Mouse (Mus musculus): ENCODE results near the gene Rassf1.
A peak's percentile ranks its signal among the peaks of the same experiment; 100 is the strongest.

The Rassf1 gene

DNA sequence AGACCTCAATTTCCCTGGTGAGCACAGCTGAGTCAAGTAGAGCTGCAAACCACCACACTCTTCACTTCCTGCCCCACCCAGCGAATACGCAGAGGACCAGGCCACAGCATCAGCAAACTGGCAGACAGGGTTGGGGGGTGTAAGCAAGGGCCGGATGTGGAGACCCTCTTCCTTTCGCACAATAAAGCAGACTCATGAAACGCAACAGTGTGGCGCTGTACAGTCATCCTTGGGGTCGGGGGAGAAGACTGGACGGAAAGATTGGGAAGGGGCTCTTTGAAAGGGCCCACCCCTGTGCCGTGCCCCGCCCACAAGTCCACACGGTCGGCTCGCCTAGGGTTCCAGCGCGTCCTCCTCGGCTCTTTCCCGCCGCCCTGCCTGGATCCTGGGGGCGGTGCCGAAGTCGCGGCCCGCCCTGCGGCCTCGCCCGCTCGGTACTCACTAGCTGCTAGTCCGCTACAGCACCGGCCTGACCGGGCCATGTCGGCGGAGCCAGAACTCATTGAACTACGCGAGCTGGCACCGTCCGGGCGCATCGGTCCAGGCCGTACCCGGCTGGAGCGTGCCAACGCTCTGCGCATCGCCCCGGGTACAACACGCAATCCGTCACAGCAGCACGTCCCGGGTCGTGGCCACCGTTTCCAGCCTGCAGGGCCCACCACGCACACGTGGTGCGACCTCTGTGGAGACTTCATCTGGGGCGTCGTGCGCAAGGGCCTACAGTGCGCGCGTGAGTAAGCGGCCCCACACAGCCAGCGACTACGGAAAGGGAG is at the start of gene Rassf1:
TSS of gene Rassf1 (plus strand) at position 439 of the 773 bp plus-strand sequence.
- no peak for DNase-seq (ENCODE audit: low read depth, low spot score)

DNA sequence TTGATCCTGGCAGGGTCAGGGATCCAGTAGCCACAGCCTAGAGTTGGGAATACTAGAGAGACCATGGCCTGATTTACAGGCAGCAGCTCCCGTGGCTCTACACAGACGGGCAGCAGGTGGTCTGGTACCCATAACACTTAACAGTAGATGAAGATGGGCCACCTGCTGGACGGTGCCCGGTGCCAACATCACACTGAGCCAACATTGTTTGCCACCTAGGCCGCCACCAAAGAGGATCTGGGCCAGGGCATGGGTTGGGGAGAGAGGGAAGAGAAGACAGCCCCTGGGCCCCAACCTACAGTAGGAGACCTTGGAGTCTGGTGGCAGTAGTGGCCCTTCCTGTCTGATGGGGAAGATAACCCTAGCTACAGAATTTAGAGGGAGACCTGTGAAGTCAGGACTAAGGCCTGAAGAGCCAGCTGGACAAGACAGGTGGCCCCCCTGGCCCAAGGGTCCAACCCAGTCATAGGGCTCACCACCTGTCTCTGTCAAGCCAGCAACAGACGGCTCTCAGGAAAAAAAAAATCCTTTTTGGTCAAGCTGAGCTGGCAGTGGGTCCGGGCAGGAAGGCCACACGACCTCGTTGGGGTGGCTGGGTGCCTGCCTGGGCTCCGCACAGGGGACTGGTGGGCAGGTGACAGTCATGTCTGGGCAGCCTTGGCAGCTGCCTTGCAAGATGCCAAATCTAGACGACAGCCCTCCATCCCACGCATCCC is 49.1 kb upstream of the Rassf1 start:
- DNase-seq (ENCODE audit: low read depth, low spot score): no peak

DNA sequence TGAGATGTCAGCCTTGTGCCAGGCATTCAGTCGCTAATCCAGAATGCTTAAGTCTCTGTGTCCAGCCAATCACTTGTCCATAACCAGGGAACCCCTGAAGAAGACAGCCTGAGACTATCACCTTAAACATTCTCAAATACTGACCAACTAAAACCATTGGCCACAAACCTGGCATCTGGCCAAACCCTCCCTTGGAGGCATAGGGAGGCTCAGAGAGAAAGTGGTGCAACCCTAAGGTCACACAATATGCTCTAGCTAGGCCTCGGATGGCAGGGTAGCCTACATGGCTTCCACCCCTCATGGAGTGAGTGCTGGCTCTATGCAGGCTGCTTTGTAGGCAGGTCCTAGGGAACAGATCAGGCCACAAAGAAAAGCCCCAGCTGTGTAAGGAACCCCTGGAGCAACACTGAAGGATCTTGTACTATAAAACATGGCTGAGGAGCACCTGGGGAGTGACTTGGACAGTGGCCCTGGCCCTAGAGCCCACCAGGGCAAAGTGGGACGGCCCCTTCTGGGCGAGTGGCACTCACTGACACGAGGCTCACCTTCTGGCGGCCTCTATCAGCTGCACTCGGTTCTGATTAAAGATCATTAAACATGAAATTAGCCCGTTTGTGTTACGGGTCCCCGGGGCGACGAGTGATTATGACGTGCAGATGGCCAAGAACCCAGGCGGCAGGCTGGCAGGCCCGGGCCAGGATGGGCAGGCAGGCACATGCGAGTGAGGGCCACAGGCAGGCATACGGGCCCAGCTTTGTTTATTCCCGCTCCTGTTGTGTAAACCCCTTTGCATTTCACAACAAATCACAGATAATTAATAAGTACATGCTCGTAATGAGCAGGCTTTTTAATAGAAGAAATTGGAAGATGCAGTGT is 46.5 kb upstream of the Rassf1 start:
- no peak for DNase-seq (ENCODE audit: low read depth, low spot score)

DNA sequence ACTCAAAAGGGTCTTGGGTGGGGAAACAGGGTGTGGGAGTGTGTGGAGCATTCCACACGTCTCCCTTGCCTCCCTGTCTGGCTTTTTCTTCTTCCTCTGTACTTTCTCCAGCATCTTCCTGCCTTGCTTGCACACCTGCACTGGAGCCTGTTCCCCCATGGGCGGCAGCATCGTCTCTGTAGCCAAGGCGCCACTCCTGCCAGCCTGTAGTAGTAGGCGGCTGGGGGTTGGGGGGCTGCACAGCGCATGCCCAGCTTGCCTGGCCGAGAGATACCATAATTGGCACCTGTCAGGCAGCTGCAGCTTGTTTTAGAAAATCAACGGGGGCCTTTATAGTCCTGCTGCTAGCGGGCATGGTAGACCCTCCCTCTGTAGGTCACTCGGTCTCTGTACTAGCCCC is 43.1 kb upstream of the Rassf1 start:
- DNase-seq (ENCODE audit: low read depth, low spot score): no peak

DNA sequence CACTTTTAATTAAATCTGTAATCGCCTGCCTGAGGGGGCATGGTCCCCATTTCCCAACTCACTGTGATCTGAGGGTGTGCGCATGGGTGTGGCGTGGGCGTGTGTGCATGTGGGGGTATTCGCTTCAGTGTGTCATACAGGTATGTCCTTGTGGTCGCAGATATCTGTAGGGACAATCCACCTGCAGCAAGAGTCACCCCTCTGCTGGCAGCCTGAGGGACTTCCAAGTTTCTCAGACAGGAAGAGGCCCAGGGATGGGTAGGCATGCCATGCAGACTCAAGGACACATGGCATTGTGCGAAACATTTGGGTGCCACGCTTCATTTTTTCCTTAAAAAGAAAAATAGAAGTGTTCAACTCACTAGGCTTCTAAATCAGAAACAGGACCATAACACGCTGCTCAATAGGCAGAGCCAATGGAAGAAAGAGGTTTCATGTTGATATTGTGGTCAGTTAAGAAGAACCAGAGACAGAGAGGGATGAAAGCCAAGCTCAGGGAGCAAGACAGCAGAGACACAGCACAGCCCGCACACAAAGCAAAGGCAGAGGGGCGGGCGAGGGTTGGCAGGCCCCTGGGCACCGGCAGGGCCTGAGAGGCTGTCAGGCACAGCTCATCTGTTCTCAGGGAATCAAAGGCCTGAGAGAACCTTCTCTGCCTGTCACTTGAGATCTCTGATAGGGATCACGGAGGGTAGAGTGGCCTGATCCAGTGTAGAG is 40.8 kb upstream of the Rassf1 start:
- no peak for DNase-seq (ENCODE audit: low read depth, low spot score)

DNA sequence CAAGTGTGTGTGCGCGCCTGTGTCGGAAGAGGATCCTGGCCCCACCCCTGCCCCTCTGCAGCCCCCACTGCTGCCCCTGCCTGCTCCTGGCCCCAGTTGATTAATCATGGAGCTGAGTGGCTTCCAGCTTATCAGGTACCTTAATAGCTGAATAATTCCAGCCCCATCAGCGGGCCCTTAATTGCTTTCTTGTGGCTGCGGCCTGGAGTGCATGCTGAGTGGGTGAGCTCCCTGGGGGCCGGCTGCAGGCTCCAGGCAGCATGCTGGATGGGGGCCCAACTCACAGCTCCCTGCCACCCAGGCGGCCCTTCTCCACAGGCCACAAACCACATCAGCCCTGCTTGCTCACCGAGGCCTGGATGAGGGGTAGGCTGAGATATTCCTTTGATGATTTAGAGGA is 39.9 kb upstream of the Rassf1 start:
- DNase-seq (ENCODE audit: low read depth, low spot score): no peak

DNA sequence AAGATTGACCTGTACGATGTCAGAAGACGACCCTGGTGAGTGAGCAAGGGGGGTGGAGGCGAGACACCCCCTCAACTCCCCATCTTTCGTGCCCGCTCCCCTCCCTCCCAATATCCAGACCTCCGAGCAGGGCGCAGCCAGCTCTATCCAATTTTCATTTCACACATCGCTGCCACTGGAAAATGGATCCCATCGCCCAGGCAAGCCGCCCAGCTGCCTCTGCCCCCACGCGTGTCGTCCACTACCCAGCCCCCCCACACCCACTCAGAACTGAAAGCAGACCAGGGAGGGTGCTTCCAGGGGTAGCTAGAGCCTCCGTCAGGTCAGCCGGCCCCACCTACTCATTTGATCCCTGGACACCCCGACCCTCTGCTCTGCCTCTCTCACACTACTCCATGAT is 39.0 kb upstream of the Rassf1 start:
- DNase-seq (ENCODE audit: low read depth, low spot score): no peak

DNA sequence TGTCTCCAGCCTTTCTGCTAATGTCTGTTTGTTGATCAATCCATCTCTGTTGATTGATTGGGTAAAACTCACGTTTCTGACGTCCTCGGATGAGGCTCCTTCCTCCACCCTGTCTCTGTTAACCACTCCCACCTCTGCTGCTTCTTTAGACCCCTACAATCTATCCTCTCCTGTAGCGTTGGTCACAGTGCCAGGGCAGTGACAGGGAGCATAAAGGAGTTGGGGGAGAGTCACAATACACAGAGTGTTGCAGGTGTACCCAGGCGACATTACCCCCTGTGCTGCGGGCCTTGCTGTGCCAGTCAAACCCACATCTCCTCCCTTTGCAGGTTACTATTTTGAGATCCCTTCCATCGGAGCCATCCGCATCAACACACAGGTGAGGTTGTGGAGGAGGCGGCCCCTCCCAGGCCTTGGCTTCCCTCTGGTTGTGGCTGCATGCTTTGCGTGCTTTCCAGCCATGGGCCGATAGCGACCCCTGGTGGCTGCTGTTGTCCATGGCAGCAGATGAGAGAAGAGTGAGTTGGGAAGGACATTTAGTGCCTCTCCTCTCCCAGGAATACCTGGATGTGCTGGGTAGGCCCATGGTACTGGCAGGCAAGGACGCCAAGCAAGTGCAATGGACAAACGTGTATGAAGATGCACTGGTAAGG is 36.9 kb upstream of the Rassf1 start:
- DNase-seq (ENCODE audit: low read depth, low spot score): peak; percentile 58

DNA sequence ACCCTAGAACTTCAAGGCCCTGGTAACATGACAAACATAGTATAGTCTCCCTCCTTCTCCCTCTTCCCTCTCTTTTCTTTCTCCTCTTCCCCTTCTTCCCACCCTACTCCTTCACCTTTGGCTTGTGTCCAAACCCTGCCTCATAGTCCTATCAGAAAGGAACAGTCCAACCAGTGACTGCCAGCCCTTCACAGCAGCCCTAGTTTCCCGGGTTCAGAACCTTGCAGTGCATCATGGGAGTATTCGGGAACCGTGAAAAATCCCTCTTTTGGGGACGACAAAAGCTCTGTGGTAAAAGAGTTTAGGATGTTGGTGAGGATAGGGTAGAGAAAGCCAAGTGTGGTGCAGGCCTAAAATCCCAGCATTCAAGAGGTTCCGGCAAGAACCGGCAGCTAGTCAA is 31.0 kb upstream of the Rassf1 start:
- no peak for DNase-seq (ENCODE audit: low read depth, low spot score)

DNA sequence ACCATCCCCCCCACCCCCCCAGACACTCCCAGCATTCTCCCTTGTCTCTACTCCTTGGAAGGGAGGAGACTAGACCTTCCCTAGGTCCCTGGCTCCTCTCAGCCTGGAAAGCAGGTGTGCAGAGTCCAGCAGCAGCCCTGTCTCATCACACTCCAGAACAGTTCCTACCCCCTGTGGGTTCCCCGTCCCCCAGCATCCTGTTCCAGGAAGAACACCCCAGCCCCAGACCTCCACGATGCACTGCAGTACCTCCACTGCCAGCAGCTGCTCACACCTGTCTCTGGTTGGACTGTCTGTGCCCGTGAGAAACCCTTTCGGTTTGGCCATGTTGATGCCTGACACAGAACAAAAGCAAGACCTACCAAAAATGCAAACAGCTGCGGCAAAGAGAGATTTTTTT is 30.2 kb upstream of the Rassf1 start:
- DNase-seq (ENCODE audit: low read depth, low spot score): no peak

DNA sequence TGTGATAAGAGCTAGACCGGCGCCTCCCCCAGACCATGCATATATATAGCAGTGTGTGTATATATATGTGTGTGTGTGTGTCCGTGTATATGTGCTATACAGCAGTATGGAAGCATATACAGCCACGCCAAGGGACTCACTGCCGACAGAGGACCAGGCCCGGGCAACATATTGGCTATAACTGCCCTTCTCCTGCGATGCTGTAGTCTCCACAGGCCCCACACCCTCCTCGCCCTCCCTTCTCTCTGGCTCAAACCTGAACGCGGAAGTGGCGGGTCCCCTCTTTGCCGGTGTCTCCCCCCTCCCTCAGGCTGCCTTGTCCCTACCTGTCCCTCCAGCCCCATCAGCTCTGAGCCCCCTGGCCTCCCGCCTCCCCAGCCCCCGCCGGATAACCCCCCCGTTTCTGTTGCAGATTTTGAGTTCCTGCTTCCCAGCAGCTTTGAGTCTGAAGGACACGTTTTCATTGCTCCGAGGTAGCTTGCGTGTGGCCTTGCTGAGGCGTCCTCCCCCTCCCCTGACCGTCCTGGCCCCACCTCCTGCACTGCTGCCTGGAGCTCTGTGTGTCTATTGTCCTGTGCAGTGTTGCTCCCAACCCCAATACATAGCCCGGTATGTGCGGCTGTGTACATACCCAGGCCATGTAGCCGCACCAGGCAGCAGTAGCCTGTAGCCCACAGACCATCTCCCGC is 29.5 kb upstream of the Rassf1 start:
- DNase-seq (ENCODE audit: low read depth, low spot score): no peak

DNA sequence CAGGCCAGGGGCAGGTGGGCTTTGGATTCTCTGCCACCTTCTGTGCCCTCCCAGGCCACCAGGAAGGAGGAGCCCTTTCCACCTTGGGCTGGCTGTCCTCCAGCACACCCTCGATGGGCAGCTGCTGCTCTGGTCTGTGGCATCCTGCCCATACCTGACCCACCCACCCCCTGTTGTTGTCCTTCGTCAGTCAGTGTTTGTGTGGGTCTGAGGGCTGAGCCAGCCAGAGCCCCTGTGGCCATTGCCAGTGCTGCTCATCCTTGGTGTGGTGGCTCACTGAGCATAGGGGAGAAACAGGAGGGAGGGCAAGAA is 29.0 kb upstream of the Rassf1 start:
- no peak for DNase-seq (ENCODE audit: low read depth, low spot score)

DNA sequence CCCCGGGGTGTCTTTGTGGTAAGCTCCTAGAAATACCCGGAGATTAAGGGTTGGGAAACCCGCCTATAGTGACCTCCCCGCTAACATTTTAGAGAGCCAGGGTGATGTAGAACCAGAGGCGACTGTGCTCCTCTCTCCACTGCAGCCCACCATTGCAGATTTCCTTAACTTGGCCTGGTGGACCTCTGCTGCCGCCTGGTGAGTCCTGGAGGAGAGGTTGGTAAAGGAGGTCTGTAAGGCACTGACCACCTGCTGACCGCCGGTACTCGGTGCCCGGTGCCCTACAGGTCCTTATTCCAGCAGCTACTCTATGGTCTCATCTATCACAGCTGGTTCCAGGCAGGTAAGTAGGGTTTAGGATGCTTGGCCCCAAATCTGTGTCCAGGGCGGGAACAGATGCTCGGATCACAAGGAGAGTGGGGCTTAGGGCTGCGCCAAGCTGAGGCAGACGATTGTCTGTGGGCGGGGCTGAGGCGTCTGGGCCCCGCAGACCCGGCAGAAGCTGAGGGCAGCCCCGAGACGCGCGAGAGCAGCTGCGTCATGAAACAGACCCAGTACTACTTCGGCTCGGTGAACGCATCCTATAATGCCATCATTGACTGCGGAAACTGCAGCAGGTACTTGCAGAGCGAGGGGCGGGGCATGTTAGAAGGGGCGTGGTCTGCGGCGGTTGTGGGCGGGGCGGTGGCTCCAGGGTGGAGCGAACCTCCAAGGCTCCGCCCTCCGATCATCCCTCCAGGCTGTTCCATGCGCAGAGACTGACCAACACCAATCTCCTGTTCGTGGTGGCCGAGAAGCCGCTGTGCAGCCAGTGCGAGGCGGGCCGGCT is 24.9 kb upstream of the Rassf1 start:
- DNase-seq (ENCODE audit: low read depth, low spot score): peak; percentile 72

DNA sequence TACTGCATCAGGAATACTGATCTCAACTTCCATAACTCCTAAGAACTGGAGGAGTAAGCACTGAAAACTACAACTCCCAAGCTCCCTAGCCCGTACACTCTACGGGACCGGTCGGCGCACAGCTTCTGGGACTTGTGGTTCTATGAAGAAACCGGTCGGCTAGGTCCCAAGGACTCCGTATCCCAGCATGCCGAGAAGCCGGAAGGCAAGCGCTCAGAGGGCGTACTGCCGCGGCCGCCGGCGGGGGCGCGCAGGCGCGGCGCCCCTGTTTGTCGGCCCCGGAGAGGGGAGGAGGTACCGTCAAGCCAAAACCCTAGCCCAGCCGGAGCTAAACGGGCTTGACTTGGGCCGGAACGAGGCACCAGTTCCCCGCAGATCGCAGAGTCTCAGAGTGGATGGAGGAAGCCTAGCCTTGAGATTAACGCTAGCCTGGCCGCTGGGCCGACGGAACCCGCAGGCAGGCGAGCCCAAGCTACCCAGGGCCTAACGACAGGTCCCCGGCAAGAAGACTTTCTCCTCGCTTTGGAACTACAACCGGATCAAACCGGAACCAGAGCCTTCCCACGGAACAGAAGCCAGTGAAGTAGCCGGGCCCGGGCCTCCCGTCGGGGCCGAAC is 17.5 kb upstream of the Rassf1 start, which contains the start of gene Tmem115:
TSS of gene Tmem115 (plus strand) at position 155 of the 617 bp plus-strand sequence.
- peak; percentile 90 for DNase-seq (ENCODE audit: low read depth, low spot score)

DNA sequence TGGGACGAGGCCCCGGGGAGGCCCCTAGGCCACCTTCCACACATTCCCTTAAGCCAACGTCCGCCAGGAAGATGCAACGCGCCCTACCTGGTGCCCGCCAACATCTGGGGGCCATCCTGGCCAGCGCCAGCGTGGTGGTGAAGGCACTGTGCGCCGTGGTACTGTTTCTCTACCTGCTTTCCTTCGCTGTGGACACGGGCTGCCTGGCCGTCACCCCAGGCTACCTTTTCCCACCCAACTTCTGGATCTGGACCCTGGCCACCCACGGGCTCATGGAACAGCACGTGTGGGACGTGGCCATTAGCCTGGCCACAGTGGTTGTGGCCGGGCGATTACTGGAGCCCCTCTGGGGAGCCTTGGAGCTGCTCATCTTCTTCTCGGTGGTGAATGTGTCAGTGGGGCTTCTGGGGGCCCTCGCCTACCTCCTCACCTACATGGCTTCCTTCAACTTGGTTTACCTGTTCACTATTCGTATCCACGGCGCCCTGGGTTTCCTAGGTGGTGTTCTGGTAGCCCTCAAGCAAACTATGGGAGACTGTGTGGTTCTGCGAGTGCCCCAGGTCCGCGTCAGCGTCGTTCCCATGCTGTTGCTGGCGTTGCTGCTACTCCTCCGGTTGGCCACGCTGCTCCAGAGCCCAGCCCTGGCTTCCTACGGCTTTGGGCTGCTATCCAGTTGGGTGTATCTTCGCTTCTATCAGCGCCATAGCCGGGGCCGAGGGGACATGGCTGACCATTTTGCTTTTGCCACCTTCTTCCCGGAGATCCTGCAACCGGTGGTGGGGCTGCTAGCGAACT is 16.8 kb upstream of the Rassf1 start:
- no peak for DNase-seq (ENCODE audit: low read depth, low spot score)

DNA sequence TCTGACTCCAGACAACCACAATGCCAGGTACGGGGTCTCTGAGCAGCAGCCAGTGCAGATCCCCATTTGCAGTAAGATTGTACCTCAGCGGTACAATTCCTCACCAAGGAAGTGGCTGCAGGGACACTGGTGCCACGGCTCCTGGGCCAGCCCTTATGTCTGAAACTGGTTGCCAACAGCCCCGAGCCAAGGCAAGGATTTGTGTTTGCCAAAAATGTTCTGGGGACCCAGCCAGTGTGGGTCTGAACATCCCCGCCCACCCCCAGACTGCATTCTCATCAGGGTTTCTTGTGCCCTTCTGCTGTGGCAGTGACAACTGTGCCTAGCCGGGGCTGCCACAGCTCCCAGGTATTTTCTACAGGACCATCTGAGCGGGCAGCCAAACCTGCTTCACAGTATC is 13.1 kb upstream of the Rassf1 start:
- no peak for DNase-seq (ENCODE audit: low read depth, low spot score)

DNA sequence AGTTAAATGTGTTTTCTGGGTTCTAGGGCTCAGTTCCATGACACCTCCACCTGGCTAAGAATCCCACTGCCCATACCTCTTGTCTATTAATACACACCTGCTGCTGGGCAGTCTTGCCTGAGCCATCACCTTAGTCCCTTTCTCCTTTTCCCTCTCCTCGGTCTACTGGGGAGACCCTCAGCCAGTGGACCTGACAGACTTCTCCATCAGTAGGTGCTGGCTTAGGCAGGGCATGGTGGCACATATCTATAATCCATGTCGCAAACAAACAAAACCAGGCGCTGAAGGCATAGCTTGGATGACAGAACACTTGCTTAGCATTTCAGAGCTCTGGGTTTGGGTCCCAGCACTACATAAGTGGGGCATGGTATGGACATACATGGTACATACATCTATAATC is 12.6 kb upstream of the Rassf1 start:
- DNase-seq (ENCODE audit: low read depth, low spot score): no peak

DNA sequence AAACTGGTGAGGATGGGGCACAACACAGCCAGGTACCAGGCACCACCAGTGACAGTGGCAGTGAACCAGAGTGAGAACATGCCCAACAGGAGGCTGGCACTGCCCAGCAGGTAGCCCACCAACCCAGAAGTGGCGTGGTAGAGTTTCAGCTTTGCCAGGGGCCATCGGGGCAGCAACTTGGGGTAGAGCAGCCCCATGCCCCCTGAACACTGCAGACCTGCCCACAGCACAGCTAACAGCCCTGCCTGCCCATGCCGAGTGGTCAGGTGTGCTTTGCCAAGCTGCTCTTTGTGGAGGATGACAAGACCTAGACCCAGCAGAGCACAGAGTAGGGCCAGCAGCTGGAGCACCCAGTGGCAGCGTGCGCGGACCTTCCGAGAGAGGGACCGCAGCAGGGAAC is 11.4 kb upstream of the Rassf1 start:
- DNase-seq (ENCODE audit: low read depth, low spot score): no peak

All from retina, adult 2 months (tissue).